Mouse (Mus musculus): ENCODE data around the gene Tsr2. TPM values are rescaled to one million over a fixed set of nuclear protein-coding genes. Genes with fewer than 3 reads are reported as not detected.

Gene Tsr2
- polyA plus RNA-seq, 1 experiment, result 6.5 TPM

- H3K4me3 ChIP-seq (replicated peaks), result peak overlapping the region; percentile 89
Measured at GRCm38 (mm10) chrX:151047431-151048058, 48.8 kb downstream of the Tsr2 start.

GRCm38 (mm10) chrX:151046777-151047430 is 49.4 kb downstream of the Tsr2 start:
- peaks cover 17% of the 10 kb centered on the region for H3K9me3 ChIP-seq
- TF ChIP-seq FLI1 (IDR thresholded peaks at IDR 0.05; ENCODE audit: low read length) (no peak), GATA1 (IDR thresholded peaks at IDR 0.05; ENCODE audit: borderline replicate concordance, low read length) (no peak)
- peaks cover 66% of the 10 kb centered on the region for H3K27me3 ChIP-seq (replicated peaks)
- peaks cover 10% of the 10 kb centered on the region for H3K4me1 ChIP-seq
- H3K36me3 ChIP-seq (replicated peaks; ENCODE audit: low read length), result no peaks in the 10 kb centered on the region
- H3K4me3 ChIP-seq (replicated peaks), result peak overlapping the region; percentile 89

More at GRCm38 (mm10) chrX:151047431-151048058, 48.8 kb downstream of the Tsr2 start:
- Histone ChIP-seq H3K9me3 (peaks cover 17% of the 10 kb centered on the region), H3K4me1 (peaks cover 10% of the 10 kb centered on the region), H3K27me3 (replicated peaks) (peaks cover 70% of the 10 kb centered on the region), H3K36me3 (replicated peaks; ENCODE audit: low read length) (no peaks in the 10 kb centered on the region)
- TF ChIP-seq FLI1 (IDR thresholded peaks at IDR 0.05; ENCODE audit: low read length) (no peak), GATA1 (IDR thresholded peaks at IDR 0.05; ENCODE audit: borderline replicate concordance, low read length) (no peak)

- peaks cover 10% of the 10 kb centered on the region for H3K4me1 ChIP-seq
- H3K27me3 ChIP-seq (replicated peaks), result peaks cover 63% of the 10 kb centered on the region
- no peaks in the 10 kb centered on the region for H3K36me3 ChIP-seq (replicated peaks; ENCODE audit: low read length)
- peaks cover 17% of the 10 kb centered on the region for H3K9me3 ChIP-seq
- no peak for TF ChIP-seq GATA1 (IDR thresholded peaks at IDR 0.05; ENCODE audit: borderline replicate concordance, low read length)
- no peak for TF ChIP-seq FLI1 (IDR thresholded peaks at IDR 0.05; ENCODE audit: low read length)
- H3K4me3 ChIP-seq (replicated peaks), result no peak overlapping the region
Measured at GRCm38 (mm10) chrX:151046321-151046720, 50.0 kb downstream of the Tsr2 start.

- no peaks in the 10 kb centered on the region for H3K36me3 ChIP-seq (replicated peaks; ENCODE audit: low read length)
- H3K9me3 ChIP-seq, result peaks cover 17% of the 10 kb centered on the region
- peak within 1 kb of the TSS; percentile 89 for H3K4me3 ChIP-seq (replicated peaks)
- TF ChIP-seq FLI1 (IDR thresholded peaks at IDR 0.05; ENCODE audit: low read length) (no peak), GATA1 (IDR thresholded peaks at IDR 0.05; ENCODE audit: borderline replicate concordance, low read length) (no peak)
- H3K27me3 ChIP-seq (replicated peaks), result peaks cover 59% of the 10 kb centered on the region
- H3K4me1 ChIP-seq, result peaks cover 10% of the 10 kb centered on the region
Measured at GRCm38 (mm10) chrX:151045850-151046249, 50.5 kb downstream of the Tsr2 start, which contains the start of gene Fgd1. Gene Fgd1 (plus strand): TSS chrX:151046150.

- H3K9me3 ChIP-seq, result peaks cover under 1% of the 10 kb centered on the region
- peaks cover 32% of the 10 kb centered on the region for H3K27me3 ChIP-seq (replicated peaks)
- no peaks in the 10 kb centered on the region for H3K4me1 ChIP-seq
- H3K36me3 ChIP-seq (replicated peaks; ENCODE audit: low read length), result no peaks in the 10 kb centered on the region
- no peak for TF ChIP-seq GATA1 (IDR thresholded peaks at IDR 0.05; ENCODE audit: borderline replicate concordance, low read length)
- no peak overlapping the region for H3K4me3 ChIP-seq (replicated peaks)
Measured at GRCm38 (mm10) chrX:151041223-151041622, 55.1 kb downstream of the Tsr2 start.

Other genes with a start within 250 kb of the Tsr2 start
- gene Gnl3l, start 79.2 kb downstream of the Tsr2 start, polyA plus RNA-seq (2012; ENCODE audit: insufficient read depth, low replicate concordance), result 0.62 TPM in 1 of 2 replicates, not detected in the other
- gene Fgd1, start 50.4 kb downstream of the Tsr2 start, polyA plus RNA-seq (2012; ENCODE audit: insufficient read depth, low replicate concordance), result 0.36 TPM in 1 of 2 replicates, not detected in the other
- gene Wnk3, start 101.5 kb upstream of the Tsr2 start, polyA plus RNA-seq (2012; ENCODE audit: insufficient read depth, low replicate concordance), result not detected in 2 replicates
- gene Fam120c, start 247.6 kb upstream of the Tsr2 start, polyA plus RNA-seq (2012; ENCODE audit: insufficient read depth, low replicate concordance), result 1.0 and 3.9 TPM in 2 replicates